Mouse (Mus musculus) mouse trophoblast stem cell (cell line): Measurements from ENCODE around the gene Psmd2.

Experiments
- in situ Hi-C, 2 experiments: fragments of 300-500 bp; cut with MseI, MboI; formaldehyde crosslinking; loops; 2 replicates in 1 of 2; 3 replicates in 1 of 2; pipeline ENCODE4 v1.15.1; 2025

The Psmd2 gene

DNA sequence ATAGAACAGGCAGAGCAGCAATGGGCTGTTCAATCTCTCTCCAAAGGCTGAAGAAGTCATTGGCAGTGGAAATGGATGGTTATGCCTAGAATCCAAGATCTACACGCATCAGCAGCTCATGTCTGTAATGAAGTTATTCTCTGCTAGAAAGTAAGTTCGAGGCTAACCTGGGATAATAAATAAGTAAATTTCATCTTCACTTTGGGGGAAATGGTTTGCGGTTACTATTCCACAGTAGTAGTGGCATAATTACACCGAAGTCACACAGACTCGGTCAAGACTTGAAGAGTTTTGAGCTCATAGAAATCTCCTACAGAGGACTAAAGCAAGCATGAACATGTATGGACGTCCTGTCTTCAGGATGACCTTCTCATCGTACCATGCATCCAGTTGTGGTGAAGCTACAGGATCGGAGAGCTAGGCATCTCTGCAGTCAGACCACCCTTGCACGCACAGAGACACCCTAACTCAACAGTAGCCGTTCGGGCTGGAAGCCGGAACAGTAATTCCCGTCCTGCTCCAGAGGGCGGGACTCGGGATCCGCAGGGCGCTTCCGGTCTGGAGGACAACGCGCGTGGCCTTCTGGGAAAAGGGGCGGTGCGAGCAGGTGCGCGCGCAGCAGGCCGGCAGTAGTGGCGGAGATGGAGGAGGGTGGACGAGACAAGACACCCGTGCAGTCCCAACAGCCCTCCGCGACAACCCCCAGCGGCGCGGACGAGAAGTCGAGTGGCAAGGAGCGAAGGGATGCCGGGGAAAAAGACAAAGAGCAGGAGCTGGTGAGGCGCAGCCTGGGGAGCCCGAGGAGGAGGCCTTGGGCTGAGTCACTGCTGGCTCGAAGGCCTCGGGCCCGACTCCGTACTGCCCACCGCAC lies at the start of gene Psmd2:
Gene Psmd2 (plus strand): TSS at position 577 of the 871 bp plus-strand sequence.
- in situ Hi-C loops = no loop called here

- in situ Hi-C loops = no loop called here
Measured at GRCm38 (mm10) chr16:20604705-20605104, 46.7 kb upstream of the Psmd2 start.

GRCm38 (mm10) chr16:20610501-20611356 lies 40.7 kb upstream of the Psmd2 start:
- in situ Hi-C loops = no loop called here

GRCm38 (mm10) chr16:20611357-20612227 lies 39.9 kb upstream of the Psmd2 start, which contains the start of the genes Eef1akmt4, Gm49333 and Alg3:
Eef1akmt4 (plus strand) TSS chr16:20611593.
Gm49333 (plus strand) TSS chr16:20611610.
Alg3 (minus strand) TSS chr16:20611735.
- in situ Hi-C loops = no loop called here

- in situ Hi-C loops = no loop called here
Measured at GRCm38 (mm10) chr16:20619541-20620398, 31.7 kb upstream of the Psmd2 start.

DNA sequence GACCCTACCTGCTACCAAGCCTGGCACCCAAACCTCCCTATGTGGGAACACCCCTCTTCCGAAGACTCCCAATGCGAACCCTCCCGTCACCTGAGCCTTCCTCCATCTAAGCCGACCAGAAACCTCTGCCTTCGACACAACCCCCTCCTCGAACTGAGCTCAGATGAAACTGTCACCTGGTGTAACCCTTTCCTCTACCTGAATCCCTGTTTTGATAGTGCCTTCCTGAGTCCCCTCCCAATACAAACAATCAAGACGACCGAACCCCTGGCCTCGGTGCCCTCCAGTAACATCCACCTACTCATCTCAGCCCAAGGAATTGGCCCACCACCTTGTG lies 31.1 kb upstream of the Psmd2 start:
- in situ Hi-C loops = no loop called here

DNA sequence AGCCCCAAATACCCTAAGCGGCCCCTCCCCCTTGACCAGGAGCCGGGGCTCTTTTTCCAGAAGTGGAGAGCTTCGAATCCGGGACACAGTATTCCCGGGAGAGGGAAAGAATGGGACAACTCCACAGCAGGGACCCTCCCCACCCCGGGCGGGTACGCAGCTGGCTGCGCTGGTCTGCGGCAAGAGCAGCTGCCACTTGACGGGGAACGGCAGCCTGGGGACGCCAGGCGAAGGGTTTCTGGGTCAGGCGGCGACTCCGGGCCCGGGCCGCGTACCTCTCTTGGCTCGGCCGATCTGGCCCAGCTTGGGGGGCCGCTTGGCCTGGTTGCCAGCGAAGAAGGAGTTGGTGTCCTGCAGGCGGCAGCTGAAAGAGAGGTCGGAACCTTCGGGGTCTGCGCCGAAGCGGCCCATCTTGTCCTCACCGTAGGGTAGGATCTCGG lies 30.7 kb upstream of the Psmd2 start:
- in situ Hi-C loops = no loop called here

DNA sequence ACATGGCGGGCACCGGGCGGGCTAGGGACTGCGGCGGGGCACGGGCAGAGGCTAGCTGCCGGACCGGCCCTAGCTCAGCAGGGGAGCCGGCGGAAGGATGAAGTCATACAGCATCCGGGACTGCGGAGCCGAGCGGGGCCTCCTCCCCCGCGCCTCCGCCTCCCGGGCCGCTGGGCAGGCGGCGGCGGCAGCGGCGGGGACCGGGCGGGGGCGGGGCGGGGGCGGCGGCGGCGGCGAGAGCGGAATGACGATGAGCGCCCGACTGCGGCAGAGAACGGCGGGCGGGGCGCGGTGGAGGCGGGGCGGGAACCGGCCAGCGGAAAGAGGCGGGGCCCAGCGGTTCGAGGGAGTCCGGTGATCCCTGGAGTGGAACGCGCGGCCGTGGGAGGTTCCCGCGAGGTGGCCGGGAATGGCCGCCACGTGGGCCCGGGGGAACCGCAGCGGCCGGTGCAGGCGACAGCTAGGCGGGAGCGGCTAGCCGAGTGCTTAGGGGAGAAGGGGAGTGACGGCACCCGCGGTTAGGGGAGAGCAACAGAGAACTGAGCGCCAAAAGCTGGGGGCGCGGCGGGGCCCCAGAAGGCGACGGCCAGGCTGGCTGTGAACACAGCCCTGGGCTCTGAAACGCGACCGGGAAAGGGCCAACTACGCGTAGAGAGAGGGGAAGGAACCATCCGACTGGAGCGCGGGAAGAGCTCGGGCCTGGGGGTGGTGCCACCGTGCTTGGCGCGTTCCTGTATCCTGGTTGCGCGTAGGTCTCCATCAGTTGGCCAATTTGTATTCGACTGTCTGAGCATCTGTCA lies 30.1 kb upstream of the Psmd2 start, which contains the start of gene Camk2n2:
Gene Camk2n2 (minus strand): TSS at position 97 of the 800 bp plus-strand sequence.
- in situ Hi-C loops = no loop called here

DNA sequence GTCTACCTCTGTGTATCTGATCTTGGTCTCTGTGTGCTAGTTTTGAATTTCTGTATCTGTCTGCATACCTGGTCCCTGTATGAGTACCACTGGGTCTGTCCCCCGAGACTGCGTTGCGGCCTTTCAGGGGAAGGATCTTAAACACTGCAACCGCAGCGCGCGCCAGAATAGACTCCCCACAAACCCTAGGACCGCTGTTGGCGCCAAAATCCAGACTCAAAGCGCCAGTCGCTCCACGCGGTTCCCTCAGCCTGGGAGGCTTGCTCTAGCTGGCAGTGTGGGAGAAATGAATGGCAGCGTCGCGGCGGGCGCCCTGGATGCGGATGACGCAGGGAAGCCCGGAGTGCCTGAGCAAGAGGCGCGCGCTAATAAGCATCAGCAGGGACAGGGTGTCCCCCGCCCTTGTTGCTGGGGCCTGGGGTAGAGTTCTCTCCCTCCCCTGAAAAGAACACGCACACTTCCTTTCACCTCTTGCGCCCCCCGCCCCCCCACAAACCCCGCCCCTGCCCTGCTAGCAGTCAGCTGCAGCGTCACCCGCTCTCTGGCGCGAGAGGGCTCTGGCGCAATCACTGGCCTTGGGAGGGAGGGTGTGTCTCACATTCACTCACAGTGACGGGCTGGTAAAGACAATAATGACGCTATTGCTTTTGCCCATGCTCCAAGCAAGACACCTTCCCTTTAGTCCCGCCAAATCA lies 29.3 kb upstream of the Psmd2 start:
- in situ Hi-C loops = no loop called here

GRCm38 (mm10) chr16:20623211-20623610 lies 28.2 kb upstream of the Psmd2 start:
- in situ Hi-C loops = no loop called here

DNA sequence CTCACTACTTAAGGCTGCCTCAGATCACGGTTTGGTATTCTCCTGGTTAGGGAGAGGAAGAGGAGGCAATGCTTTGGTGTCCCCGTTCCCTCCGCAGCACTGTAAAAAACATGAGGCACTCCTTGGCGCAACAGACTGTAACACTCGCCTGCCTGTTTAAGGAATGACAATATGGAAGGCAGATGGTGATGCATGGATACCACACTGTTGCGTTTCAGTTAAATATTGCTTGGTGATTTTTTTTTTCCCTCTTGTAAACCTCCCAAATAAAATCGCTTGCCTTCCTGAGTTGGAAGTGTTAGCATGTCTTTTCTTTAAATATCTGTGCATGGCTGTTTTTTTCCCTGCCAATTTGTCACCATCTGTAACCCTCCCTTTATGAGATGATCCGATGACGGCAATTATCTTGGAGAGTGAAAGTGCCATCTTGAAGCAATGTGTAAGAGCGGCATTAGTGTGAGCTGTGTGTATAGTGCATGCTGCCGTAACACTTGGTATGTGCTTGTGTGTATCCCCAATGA lies 22.5 kb upstream of the Psmd2 start:
- in situ Hi-C loops = no loop called here

GRCm38 (mm10) chr16:20629731-20630634 lies 21.5 kb upstream of the Psmd2 start, which contains the start of gene Ece2:
Ece2 (plus strand) TSS chr16:20629828.
- in situ Hi-C loops = no loop called here

DNA sequence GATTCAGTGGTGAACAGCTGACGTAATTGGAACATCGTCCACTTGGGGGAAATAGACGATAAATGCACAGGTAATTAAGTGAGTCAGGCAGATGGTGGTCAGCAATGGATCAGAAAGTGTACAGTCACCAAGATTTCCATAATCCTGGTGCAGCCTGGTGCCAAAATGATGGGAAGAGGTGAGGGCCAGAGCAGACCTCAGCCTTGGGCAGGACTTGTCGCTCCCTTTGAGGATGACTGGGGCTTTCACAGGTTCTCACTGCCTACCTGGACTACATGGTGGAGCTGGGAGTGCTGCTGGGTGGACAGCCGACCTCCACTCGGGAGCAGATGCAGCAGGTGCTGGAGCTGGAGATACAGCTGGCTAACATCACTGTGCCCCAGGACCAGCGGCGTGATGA lies 14.0 kb upstream of the Psmd2 start:
- in situ Hi-C loops = no loop called here

DNA sequence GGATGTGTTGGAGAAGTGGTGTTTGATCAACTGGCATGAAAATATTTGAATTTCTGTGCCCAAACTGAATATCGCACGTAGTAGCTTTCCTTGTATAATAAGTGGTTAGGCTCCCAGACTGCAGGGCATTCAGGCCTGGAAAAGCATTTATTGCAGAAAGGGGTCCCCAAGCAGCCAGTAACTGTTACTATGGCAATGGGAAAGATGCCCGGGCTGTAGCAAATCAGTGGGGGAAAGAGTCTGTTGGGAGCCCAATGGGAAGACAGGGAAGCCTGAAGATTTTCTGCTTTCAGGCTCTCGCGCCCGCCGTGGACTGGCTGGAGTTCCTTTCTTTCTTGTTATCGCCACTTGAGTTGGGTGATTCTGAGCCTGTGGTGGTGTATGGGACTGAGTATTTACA lies 13.1 kb upstream of the Psmd2 start:
- in situ Hi-C loops = no loop called here

DNA sequence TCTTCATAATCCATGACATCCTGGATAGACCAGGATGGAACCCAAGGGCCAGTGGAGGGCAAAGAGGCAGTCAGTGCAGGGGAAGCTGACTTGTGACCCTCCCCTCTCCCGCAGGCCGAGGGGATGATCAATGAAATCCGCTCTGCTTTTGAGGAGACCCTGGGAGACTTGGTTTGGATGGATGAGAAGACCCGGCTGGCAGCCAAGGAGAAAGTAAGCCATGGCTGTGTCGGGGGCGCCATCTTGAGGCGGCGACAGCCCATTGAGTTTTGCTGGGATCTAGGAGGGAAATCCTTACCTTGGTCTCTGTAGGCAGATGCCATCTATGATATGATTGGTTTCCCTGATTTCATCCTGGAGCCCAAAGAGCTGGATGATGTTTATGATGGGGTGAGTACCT lies 9.3 kb upstream of the Psmd2 start:
- in situ Hi-C loops = loop anchor here (10.0 kb wide), 1 partner anchor 137 kb away; no protein-coding TSS in a partner anchor

DNA sequence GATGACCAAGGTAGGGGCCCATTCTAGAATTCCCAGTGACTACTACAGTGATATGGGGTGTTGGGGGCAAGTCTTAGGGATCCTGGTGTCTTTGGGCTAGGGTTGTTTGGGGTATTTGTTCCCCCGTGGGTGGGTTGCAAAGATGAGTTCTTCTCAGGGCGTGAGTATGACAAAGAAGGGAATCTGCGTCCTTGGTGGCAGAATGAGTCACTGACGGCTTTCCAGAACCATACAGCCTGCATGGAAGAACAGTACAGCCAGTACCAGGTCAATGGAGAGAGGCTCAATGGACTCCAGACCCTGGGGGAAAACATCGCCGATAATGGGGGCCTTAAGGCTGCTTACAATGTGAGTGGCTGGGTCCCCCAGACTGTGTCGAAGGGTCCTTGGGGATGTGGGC lies 7.5 kb upstream of the Psmd2 start:
- in situ Hi-C loops = loop anchor here (10.0 kb wide), 1 partner anchor 139 kb away; no protein-coding TSS in a partner anchor

DNA sequence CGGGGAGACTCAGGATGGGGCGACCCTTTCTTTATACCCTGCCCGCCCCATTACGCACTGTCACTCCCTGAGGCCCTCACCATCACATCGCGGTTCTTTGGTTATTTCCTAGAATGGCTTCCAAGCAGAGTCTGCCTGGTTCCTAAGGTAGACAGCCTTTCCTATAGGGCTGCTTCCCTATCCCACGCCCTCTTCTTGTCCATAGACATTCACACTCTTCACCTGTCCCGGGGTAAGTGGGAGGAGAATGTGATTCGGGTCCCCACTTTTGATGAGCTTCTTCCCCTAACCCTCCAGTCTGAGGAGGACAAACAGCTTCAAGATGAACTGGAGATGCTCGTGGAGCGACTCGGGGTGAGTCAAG lies 477 bp downstream of the Psmd2 start:
- in situ Hi-C loops = no loop called here

DNA sequence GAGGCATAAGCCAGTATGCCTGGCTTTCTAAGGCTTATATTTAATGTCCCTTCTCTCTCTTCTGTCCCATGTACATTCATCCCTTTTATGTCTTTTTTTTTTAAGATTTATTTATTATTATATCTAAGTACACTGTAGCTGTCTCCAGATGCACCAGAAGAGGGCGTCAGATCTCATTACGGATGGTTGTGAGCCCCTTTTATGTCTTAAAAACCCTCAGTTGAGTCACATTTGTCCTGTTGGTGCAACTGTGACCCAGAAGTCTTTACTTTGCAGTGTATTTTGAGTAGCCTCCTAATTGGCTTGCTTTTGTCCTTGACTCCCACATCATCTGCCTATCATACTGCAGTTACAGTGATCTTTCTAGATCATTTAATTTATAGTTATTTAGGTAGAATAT lies 1.9 kb downstream of the Psmd2 start:
- in situ Hi-C loops = no loop called here
